ENCODE assay signal across 9 mouse cellular contexts in the genomic region with DNA sequence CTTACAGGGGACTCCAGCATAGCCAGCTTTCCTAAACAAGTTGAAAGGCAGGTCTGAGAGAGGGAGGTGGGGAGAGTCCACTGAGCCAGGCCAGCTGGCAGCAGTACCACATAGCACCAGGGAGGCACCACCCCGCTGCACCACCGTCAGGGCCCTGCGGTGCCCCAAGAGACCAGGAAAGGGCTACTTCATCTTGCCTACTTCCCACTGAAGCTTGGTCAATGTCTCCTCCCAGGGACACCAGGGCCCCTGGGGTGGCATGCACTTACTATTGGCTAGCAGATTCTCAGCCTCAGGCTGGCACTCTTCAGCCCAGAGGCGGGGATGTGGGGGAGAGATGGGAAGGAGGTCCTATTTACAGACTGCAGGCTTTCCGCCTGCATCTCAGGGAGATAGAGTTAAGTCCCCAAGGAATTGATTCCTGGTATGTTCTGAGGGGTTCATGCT. TPM values are rescaled to one million over a fixed set of nuclear protein-coding genes. Genes with fewer than 3 reads are reported as not detected.
DNase-seq lines count a peak whose midpoint lies in the region; ATAC-seq and TF ChIP-seq lines count a peak whose summit lies in the region.
"Had no signal": no experiment of that assay in that cellular context is flagged by ENCODE, and none has a peak within 500 bp of the region (broad histone marks: within the 10 kb centered on the region; RNA-seq: fewer than 3 reads in every experiment).

No protein-coding gene starts in this region.

- no peaks in the 10 kb centered on the region for H3K36me3 ChIP-seq in heart, embryonic 10.5 days
- H3K36me3 ChIP-seq in CH12.LX (replicated peaks in 1 of 2; ENCODE audit: control insufficient read depth in 1 of 2, insufficient read depth in 1 of 2, low read length in 1 of 2) = peaks cover 0 to 8% of the 10 kb centered on the region in 2 experiments
- H3K36me3 ChIP-seq in intestine, embryonic 16.5 days (ENCODE audit: control insufficient read depth, insufficient read depth, low read length) = no peaks in the 10 kb centered on the region
- H3K36me3 ChIP-seq in megakaryocyte, embryonic 14.5 days (replicated peaks; ENCODE audit: low read length) = peaks cover 33% of the 10 kb centered on the region

- H3K4me2 ChIP-seq in CH12.LX (ENCODE audit: insufficient read depth, low read depth, poor library complexity, severe bottlenecking) = peak overlapping the region; percentile 76
- peak overlapping the region; percentile 89 for H3K4me2 ChIP-seq in intestine, embryonic 16.5 days (ENCODE audit: low read depth, low read length)

- TF ChIP-seq EP300 in CH12.LX (IDR thresholded peaks at IDR 0.05; ENCODE audit: low read length) = no peak

- 66% methylated on average over 5 of the region's 5 CpGs for WGBS in heart, embryonic 10.5 days
- WGBS in intestine, embryonic 16.5 days = 62% methylated on average over 5 of the region's 5 CpGs

- peaks cover 91% of the 10 kb centered on the region for H3K27me3 ChIP-seq in heart, embryonic 10.5 days (ENCODE audit: insufficient read depth, poor library complexity, severe bottlenecking)
- H3K27me3 ChIP-seq in CH12.LX (replicated peaks) = no peaks in the 10 kb centered on the region
- H3K27me3 ChIP-seq in intestine, embryonic 16.5 days (replicated peaks; ENCODE audit: control insufficient read depth, insufficient read depth, low read length) = peaks cover 17% of the 10 kb centered on the region; the same call in 1 of the 2 replicates
- no peaks in the 10 kb centered on the region for H3K27me3 ChIP-seq in megakaryocyte, embryonic 14.5 days (replicated peaks)

- no peaks in the 10 kb centered on the region for H3K9me3 ChIP-seq in heart, embryonic 10.5 days
- H3K9me3 ChIP-seq in CH12.LX (replicated peaks; ENCODE audit: low read length) = no peaks in the 10 kb centered on the region
- H3K9me3 ChIP-seq in intestine, embryonic 16.5 days (ENCODE audit: control insufficient read depth, low read length) = no peaks in the 10 kb centered on the region
- no peaks in the 10 kb centered on the region for H3K9me3 ChIP-seq in megakaryocyte, embryonic 14.5 days

- dilution Hi-C loops in CH12.LX (cut with MboI; ENCODE audit: extremely low pct_ligation_motif_present, extremely low pct_unique_long_range_greater_than_20kb, low sequenced_read_pairs) = no loop called here

- ATAC-seq in intestine, embryonic 16.5 days = peak; percentile 30
- ATAC-seq in inflammation-experienced regulatory T-cells, adult 6 months = no peak
- ATAC-seq in erythroid progenitor cell, adult 5-6 weeks (replicated peaks; ENCODE audit: low FRiP score, poor library complexity, severe bottlenecking) = no peak

- no peak for TF ChIP-seq CTCF in CH12.LX (conservative IDR thresholded peaks at IDR 0.05 in 1 of 2, IDR thresholded peaks at IDR 0.05 in 1 of 2; ENCODE audit: low read depth in 2 of 2, low read length in 2 of 2)

- no peak for TF ChIP-seq RAD21 in CH12.LX (IDR thresholded peaks at IDR 0.05; ENCODE audit: low read depth, low read length)

- TF ChIP-seq POLR2A in CH12.LX (IDR thresholded peaks at IDR 0.05; ENCODE audit: low read depth, low read length) = no peak

- peaks cover 15% of the 10 kb centered on the region for H3K4me1 ChIP-seq in heart, embryonic 10.5 days
- H3K4me1 ChIP-seq in CH12.LX (ENCODE audit: control insufficient read depth in 1 of 2, insufficient read depth in 2 of 2) = peaks cover 24 to 55% of the 10 kb centered on the region in 2 experiments
- peaks cover 25% of the 10 kb centered on the region for H3K4me1 ChIP-seq in intestine, embryonic 16.5 days (ENCODE audit: control insufficient read depth, insufficient read depth, low read length)
- peaks cover 76% of the 10 kb centered on the region for H3K4me1 ChIP-seq in megakaryocyte, embryonic 14.5 days

- no peak for DNase-seq in heart, embryonic 10.5 days (ENCODE audit: low spot score)
- no peak for DNase-seq in heart, adult 18-20 months
- no peak for DNase-seq in CH12.LX (ENCODE audit: extremely low read depth)
- peak; percentile 40 to 55 for DNase-seq in cerebellum, postnatal 36 days

- in situ Hi-C loops in CH12.LX (cut with MboI; ENCODE audit: low pct_ligation_motif_present, low pct_unique_long_range_greater_than_20kb, low sequenced_read_pairs) = no loop called here

- peak overlapping the region; percentile 75; the same call in 1 of the 2 replicates for H3K4me3 ChIP-seq in heart, embryonic 10.5 days
- H3K4me3 ChIP-seq in CH12.LX (replicated peaks in 1 of 3; ENCODE audit: low read depth in 2 of 3, low read length in 2 of 3, poor library complexity in 1 of 3) = peak overlapping the region; percentile 68 to 97 (median 78)
- H3K4me3 ChIP-seq in intestine, embryonic 16.5 days (ENCODE audit: low read length) = peak overlapping the region; percentile 77
- peak overlapping the region; percentile 97 for H3K4me3 ChIP-seq in megakaryocyte, embryonic 14.5 days (replicated peaks)

- H3K79me2 ChIP-seq in CH12.LX (replicated peaks; ENCODE audit: control insufficient read depth, extremely low read depth, insufficient read depth, poor library complexity, severe bottlenecking) = peaks cover 54% of the 10 kb centered on the region

- H3K27ac ChIP-seq in heart, embryonic 10.5 days = no peak overlapping the region
- peak overlapping the region; percentile 75 for H3K27ac ChIP-seq in CH12.LX (ENCODE audit: insufficient read depth, low read depth)
- no peak overlapping the region for H3K27ac ChIP-seq in intestine, embryonic 16.5 days (ENCODE audit: low read length)

- peak overlapping the region; percentile 94 for H3K9ac ChIP-seq in CH12.LX (ENCODE audit: insufficient read depth, low read depth)
- H3K9ac ChIP-seq in intestine, embryonic 16.5 days (ENCODE audit: low read depth, low read length) = peak overlapping the region; percentile 89

TF ChIP-seq in CH12.LX, 34 proteins besides CTCF, POLR2A, EP300 and RAD21 (continues in another document):
- TF ChIP-seq USF2 (conservative IDR thresholded peaks at IDR 0.05; ENCODE audit: low read depth, low read length) (no peak), ZC3H11A (IDR thresholded peaks at IDR 0.05; ENCODE audit: low read depth, low read length) (no peak), MAZ (IDR thresholded peaks at IDR 0.05; ENCODE audit: low read depth, low read length) (no peak), ELF1 (IDR thresholded peaks at IDR 0.05; ENCODE audit: low read depth, low read length) (no peak), JUN (IDR thresholded peaks at IDR 0.05; ENCODE audit: insufficient read depth, low read depth, low read length) (no peak), MYC (IDR thresholded peaks at IDR 0.05; ENCODE audit: low read depth, low read length) (no peak), ZMIZ1 (IDR thresholded peaks at IDR 0.05; ENCODE audit: low read depth, low read length) (no peak)

RNA-seq across cellular contexts. Expression of a gene that starts 1.4 kb away (rescaled TPM):
- polyA plus RNA-seq in heart, embryonic 10.5 days (2016; fragmentation: Nextera tagmentation; extraction: Ambion mirVana) = 1.1 and 1.2 TPM in 2 replicates
- 1 to 10 TPM; 2.1 to 2.3 TPM for total RNA-seq in heart, adult 18-20 months (2021)
- total RNA-seq in CH12.LX (2012; rRNA removed) = 73.2 and 93.9 TPM in 2 replicates
- total RNA-seq in CH12.LX (2014; rRNA removed) = 53.9 and 55.3 TPM in 2 replicates
- 61.8 and 70.7 TPM in 2 replicates for polyA plus RNA-seq in CH12.LX (2012; ENCODE audit: insufficient read length, low read depth)
- polyA plus RNA-seq in intestine, embryonic 16.5 days (2015; fragmentation: Nextera tagmentation; extraction: Ambion mirVana) = 5.3 and 6.3 TPM in 2 replicates
- 25.6 and 59.2 TPM in 2 replicates for polyA plus RNA-seq in megakaryocyte, embryonic 14.5 days (2012; ENCODE audit: insufficient read depth, low replicate concordance)
- polyA plus RNA-seq in inflammation-experienced regulatory T-cells, adult 6 months (2017; shearing (Covaris generic)) = 10 to 100 TPM in 1 of 3 experiments, 1 to 10 TPM in 2; 3.0 to 13.5 (median 3.7) TPM
- 4.2 and 5.8 TPM in 2 replicates for total RNA-seq in erythroid progenitor cell, adult 5-6 weeks (2015; ENCODE audit: low replicate concordance)
- total RNA-seq in erythroid progenitor cell, adult 5-6 weeks (2017; ENCODE audit: low replicate concordance) = 3.9 and 9.5 TPM in 2 replicates

RNA-seq across cellular contexts. Expression of a gene that starts 27.1 kb away (rescaled TPM):
- polyA plus RNA-seq in heart, embryonic 10.5 days (2016; fragmentation: Nextera tagmentation; extraction: Ambion mirVana) = 76.3 and 93.2 TPM in 2 replicates
- total RNA-seq in heart, adult 18-20 months (2021) = 100 to 1,000 TPM in 1 of 2 experiments, 10 to 100 TPM in 1; 82.6 to 103 TPM
- total RNA-seq in CH12.LX (2012; rRNA removed) = 30.1 and 38.8 TPM in 2 replicates
- total RNA-seq in CH12.LX (2014; rRNA removed) = 32.1 and 32.3 TPM in 2 replicates
- 70.1 and 74.0 TPM in 2 replicates for polyA plus RNA-seq in CH12.LX (2012; ENCODE audit: insufficient read length, low read depth)
- 183 and 195 TPM in 2 replicates for polyA plus RNA-seq in intestine, embryonic 16.5 days (2015; fragmentation: Nextera tagmentation; extraction: Ambion mirVana)
- polyA plus RNA-seq in megakaryocyte, embryonic 14.5 days (2012; ENCODE audit: insufficient read depth, low replicate concordance) = 51.4 and 67.9 TPM in 2 replicates
- polyA plus RNA-seq in inflammation-experienced regulatory T-cells, adult 6 months (2017; shearing (Covaris generic)) = 10 to 100 TPM; 52.5 to 66.7 (median 65.2) TPM
- total RNA-seq in erythroid progenitor cell, adult 5-6 weeks (2015; ENCODE audit: low replicate concordance) = 8.8 and 11.9 TPM in 2 replicates
- total RNA-seq in erythroid progenitor cell, adult 5-6 weeks (2017; ENCODE audit: low replicate concordance) = 5.3 and 29.0 TPM in 2 replicates

RNA-seq across cellular contexts. Expression of a gene that starts 28.3 kb away (rescaled TPM):
- polyA plus RNA-seq in heart, embryonic 10.5 days (2016; fragmentation: Nextera tagmentation; extraction: Ambion mirVana) = not detected in 2 replicates
- not detected for total RNA-seq in heart, adult 18-20 months (2021)
- total RNA-seq in CH12.LX (2012; rRNA removed) = not detected in 2 replicates
- total RNA-seq in CH12.LX (2014; rRNA removed) = not detected in 2 replicates
- not detected in 2 replicates for polyA plus RNA-seq in CH12.LX (2012; ENCODE audit: insufficient read length, low read depth)
- 33.9 and 44.0 TPM in 2 replicates for polyA plus RNA-seq in intestine, embryonic 16.5 days (2015; fragmentation: Nextera tagmentation; extraction: Ambion mirVana)
- polyA plus RNA-seq in megakaryocyte, embryonic 14.5 days (2012; ENCODE audit: insufficient read depth, low replicate concordance) = not detected in 2 replicates
- polyA plus RNA-seq in inflammation-experienced regulatory T-cells, adult 6 months (2017; shearing (Covaris generic)) = not detected
- not detected in 2 replicates for total RNA-seq in erythroid progenitor cell, adult 5-6 weeks (2015; ENCODE audit: low replicate concordance)
- not detected in 2 replicates for total RNA-seq in erythroid progenitor cell, adult 5-6 weeks (2017; ENCODE audit: low replicate concordance)
- polyA plus RNA-seq: neural tube, embryonic 11.5 days had no signal

RNA-seq across cellular contexts. Expression of a gene that starts 53.4 kb away (rescaled TPM):
- polyA plus RNA-seq in heart, embryonic 10.5 days (2016; fragmentation: Nextera tagmentation; extraction: Ambion mirVana) = 5.6 and 5.7 TPM in 2 replicates
- 10 to 100 TPM; 39.6 to 40.5 TPM for total RNA-seq in heart, adult 18-20 months (2021)
- total RNA-seq in CH12.LX (2012; rRNA removed) = 0.08 and 0.13 TPM in 2 replicates
- not detected in 2 replicates for total RNA-seq in CH12.LX (2014; rRNA removed)
- polyA plus RNA-seq in CH12.LX (2012; ENCODE audit: insufficient read length, low read depth) = not detected in 2 replicates
- 2.3 and 2.5 TPM in 2 replicates for polyA plus RNA-seq in intestine, embryonic 16.5 days (2015; fragmentation: Nextera tagmentation; extraction: Ambion mirVana)
- polyA plus RNA-seq in megakaryocyte, embryonic 14.5 days (2012; ENCODE audit: insufficient read depth, low replicate concordance) = 54.8 and 69.9 TPM in 2 replicates
- polyA plus RNA-seq in inflammation-experienced regulatory T-cells, adult 6 months (2017; shearing (Covaris generic)) = 1 to 10 TPM; 3.9 to 5.8 (median 5.2) TPM
- total RNA-seq in erythroid progenitor cell, adult 5-6 weeks (2015; ENCODE audit: low replicate concordance) = 34.0 and 38.9 TPM in 2 replicates
- 37.8 and 43.8 TPM in 2 replicates for total RNA-seq in erythroid progenitor cell, adult 5-6 weeks (2017; ENCODE audit: low replicate concordance)

Comparison
In these comparisons a context has a peak if more than half of its experiments do, and no peak if none do; other contexts are left out.
1. DNase-seq: peak in cerebellum, postnatal 36 days (2 of 2); none in heart, embryonic 10.5 days (single experiment), heart, adult 18-20 months (0 of 2) and CH12.LX (single experiment).
2. RNA of a gene that starts 28.3 kb away (polyA plus RNA-seq): 33.9 to 44.0 TPM in intestine, embryonic 16.5 days; not detected in heart, embryonic 10.5 days, not detected in CH12.LX, not detected in megakaryocyte, embryonic 14.5 days and not detected in inflammation-experienced regulatory T-cells, adult 6 months; every median in the first group is over 10 times any median in the second.
3. Peak in every context shown above with its lines, with median percentiles within 50 percentile points of each other: H3K4me3 ChIP-seq.